Mouse (Mus musculus) midbrain, embryonic 12.5 days (tissue): Measurements from ENCODE around the gene Celf6. TPM values are rescaled to one million over a fixed set of nuclear protein-coding genes. Genes with fewer than 3 reads are reported as not detected.

Source experiments
- ATAC-seq: fragments of 200-750 bp; cut with Nextera tagmentation; 2 replicates; pipeline ENCODE4 v1.8.0; 2017; ENCODE audit warnings: low read depth, moderate TSS enrichment, moderate library complexity; ENCODE audit not compliant: low FRiP score
- H3K27ac ChIP-seq: fragments of 300-500 bp; sonication (generic); replicated peaks from 2 replicates; pipeline ENCODE4 v1.5.1; 2016; ENCODE audit warnings: mild to moderate bottlenecking
- H3K27me3 ChIP-seq: fragments of 300-500 bp; sonication (generic); 2 replicates; pipeline ENCODE4 v1.6.1; 2016; ENCODE audit warnings: mild to moderate bottlenecking
- H3K36me3 ChIP-seq: fragments of 300-500 bp; sonication (generic); 2 replicates; pipeline ENCODE4 v1.6.1; 2016
- H3K4me1 ChIP-seq: fragments of 300-500 bp; sonication (generic); 2 replicates; pipeline ENCODE4 v1.6.1; 2016
- H3K4me2 ChIP-seq: fragments of 300-500 bp; sonication (generic); replicated peaks from 2 replicates; pipeline ENCODE4 v1.6.1; 2016; ENCODE audit warnings: mild to moderate bottlenecking, moderate library complexity
- H3K4me3 ChIP-seq: fragments of 300-500 bp; sonication (generic); 2 replicates; pipeline ENCODE4 v1.5.1; 2016; ENCODE audit warnings: mild to moderate bottlenecking
- H3K9ac ChIP-seq: fragments of 300-500 bp; sonication (generic); replicated peaks from 2 replicates; pipeline ENCODE4 v1.6.1; 2016; ENCODE audit warnings: mild to moderate bottlenecking, moderate library complexity
- H3K9me3 ChIP-seq: fragments of 300-500 bp; sonication (generic); 2 replicates; pipeline ENCODE4 v1.6.1; 2016; ENCODE audit warnings: mild to moderate bottlenecking
- WGBS: fragments of 180-500 bp; shearing (Covaris S2); methylation state at CpG from one replicate; pipeline ENCODE4 v1.1.7; 2016; 5-methylcytosine and 5-hydroxymethylcytosine counted together
- polyA plus RNA-seq: library from polyadenylated mRNA; unstranded; fragments of >200 nt; fragmentation: Nextera tagmentation; extraction: Ambion mirVana; gene quantifications from 2 replicates; pipeline ENCODE4 v1.2.1, GENCODE M21; 2016

Gene Celf6
- polyA plus RNA-seq, result 22.0 and 22.1 TPM in 2 replicates

GRCm38 (mm10) chr9:59577844-59578504 lies at the start of gene Celf6:
Gene Celf6 (plus strand): TSS chr9:59577917.
- Histone ChIP-seq H3K27me3 (peaks cover 51% of the 10 kb centered on the region), H3K4me3 (peak within 1 kb of the TSS; percentile 54), H3K36me3 (no peaks in the 10 kb centered on the region), H3K9ac (peak within 1 kb of the TSS; percentile 59), H3K9me3 (no peaks in the 10 kb centered on the region), H3K4me2 (peak within 1 kb of the TSS; percentile 71), H3K4me1 (peaks cover 13% of the 10 kb centered on the region), H3K27ac (peak within 1 kb of the TSS; percentile 64)
- ATAC-seq, result peak; percentile 97
- under 1% methylated on average over 58 of the region's 61 CpGs for WGBS

DNA sequence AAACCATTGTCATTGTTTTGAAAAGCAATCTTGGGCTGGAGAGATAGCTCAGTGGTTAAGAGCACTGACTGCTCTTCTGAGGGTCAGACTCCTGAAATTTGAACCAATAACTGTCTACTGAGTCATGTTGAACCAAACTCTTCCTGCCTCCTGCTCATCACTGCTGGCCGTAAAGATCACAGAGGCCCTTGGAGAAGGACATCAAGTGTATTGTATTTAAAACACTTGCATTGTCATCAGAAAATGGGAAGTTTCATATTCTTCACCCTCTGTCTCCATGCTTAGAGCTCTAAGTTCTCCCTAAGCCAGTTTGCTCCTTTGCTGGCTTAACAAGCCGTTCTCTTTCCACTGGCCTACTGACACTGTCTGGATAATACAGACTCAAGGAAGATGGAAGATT lies 49.4 kb upstream of the Celf6 start:
- no peaks in the 10 kb centered on the region for H3K36me3 ChIP-seq
- no peak overlapping the region for H3K4me2 ChIP-seq
- ATAC-seq, result no peak
- H3K4me3 ChIP-seq, result no peak overlapping the region
- H3K4me1 ChIP-seq, result peaks cover 3% of the 10 kb centered on the region; the same call in 1 of the 2 replicates
- H3K9ac ChIP-seq, result no peak overlapping the region
- no peak overlapping the region for H3K27ac ChIP-seq
- H3K27me3 ChIP-seq, result no peaks in the 10 kb centered on the region
- 89% methylated on average over 2 of the region's 2 CpGs for WGBS
- H3K9me3 ChIP-seq, result no peaks in the 10 kb centered on the region

DNA sequence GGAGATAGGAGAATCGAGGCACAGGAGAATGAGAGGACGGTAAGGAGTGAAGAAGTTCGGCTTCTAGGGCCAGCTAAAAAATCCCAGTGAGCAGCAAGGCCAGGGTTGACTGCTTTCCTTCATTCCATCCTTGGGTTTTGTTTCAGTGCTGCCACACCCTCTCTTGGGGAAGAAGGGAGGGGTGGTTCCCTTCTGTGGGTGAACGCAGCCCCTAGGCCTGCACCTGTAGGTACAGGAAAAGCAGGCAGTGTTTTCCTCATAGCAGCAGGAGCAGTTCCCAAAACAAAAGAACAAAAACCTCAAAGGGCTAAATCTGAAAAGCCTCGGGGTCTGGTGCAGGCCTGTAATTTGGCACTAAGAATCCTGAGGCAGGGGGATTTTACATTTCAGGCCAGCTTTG lies 46.1 kb upstream of the Celf6 start:
- Histone ChIP-seq H3K9me3 (no peaks in the 10 kb centered on the region), H3K27me3 (no peaks in the 10 kb centered on the region), H3K9ac (no peak overlapping the region), H3K4me2 (no peak overlapping the region), H3K27ac (no peak overlapping the region), H3K36me3 (no peaks in the 10 kb centered on the region), H3K4me1 (peaks cover 3% of the 10 kb centered on the region; the same call in 1 of the 2 replicates), H3K4me3 (no peak overlapping the region)
- WGBS, result 16% methylated on average over 5 of the region's 5 CpGs
- no peak for ATAC-seq

GRCm38 (mm10) chr9:59533422-59533821 lies 44.3 kb upstream of the Celf6 start:
- Histone ChIP-seq H3K27me3 (peaks cover 8% of the 10 kb centered on the region), H3K4me1 (peaks cover 3% of the 10 kb centered on the region; the same call in 1 of the 2 replicates), H3K9ac (no peak overlapping the region), H3K4me2 (no peak overlapping the region), H3K9me3 (no peaks in the 10 kb centered on the region), H3K4me3 (no peak overlapping the region), H3K27ac (no peak overlapping the region), H3K36me3 (no peaks in the 10 kb centered on the region)
- ATAC-seq, result no peak
- 83% methylated on average over 2 of the region's 2 CpGs for WGBS

GRCm38 (mm10) chr9:59533889-59534288 lies 43.8 kb upstream of the Celf6 start:
- Histone ChIP-seq H3K9me3 (no peaks in the 10 kb centered on the region), H3K4me2 (no peak overlapping the region), H3K27ac (no peak overlapping the region), H3K9ac (no peak overlapping the region), H3K4me3 (no peak overlapping the region), H3K36me3 (no peaks in the 10 kb centered on the region), H3K27me3 (peaks cover 9% of the 10 kb centered on the region), H3K4me1 (peaks cover 3% of the 10 kb centered on the region; the same call in 1 of the 2 replicates)
- 79% methylated on average over 4 of the region's 4 CpGs for WGBS
- ATAC-seq, result no peak

DNA sequence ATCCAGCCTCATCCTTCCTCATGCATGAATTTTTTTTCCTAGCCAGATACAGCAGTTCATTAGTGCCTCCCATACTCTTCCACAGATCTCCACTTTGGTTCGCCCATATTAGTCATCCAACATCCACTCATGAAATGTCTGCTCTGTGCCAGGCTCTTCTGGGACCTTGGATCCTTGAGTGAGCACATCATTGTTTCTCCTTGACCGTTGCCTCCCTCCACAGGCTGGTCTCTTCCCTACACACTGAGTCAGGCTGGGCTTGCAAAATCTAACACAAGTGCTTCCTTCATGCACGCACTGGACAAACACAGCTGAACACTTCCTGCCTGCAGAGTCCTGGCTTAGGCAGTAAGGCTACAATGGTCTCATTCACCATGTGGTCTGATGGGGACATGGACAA lies 40.1 kb upstream of the Celf6 start:
- no peaks in the 10 kb centered on the region for H3K36me3 ChIP-seq
- no peak overlapping the region for H3K4me3 ChIP-seq
- H3K27me3 ChIP-seq, result peaks cover 14% of the 10 kb centered on the region
- no peak for ATAC-seq
- no peak overlapping the region for H3K9ac ChIP-seq
- peaks cover 27% of the 10 kb centered on the region for H3K4me1 ChIP-seq
- H3K9me3 ChIP-seq, result no peaks in the 10 kb centered on the region
- no peak overlapping the region for H3K27ac ChIP-seq
- 89% methylated on average over 3 of the region's 3 CpGs for WGBS
- H3K4me2 ChIP-seq, result no peak overlapping the region

- WGBS, result 5% methylated on average over 55 of the region's 55 CpGs
- peak; percentile 93 for ATAC-seq
- Histone ChIP-seq H3K4me1 (peaks cover 31% of the 10 kb centered on the region), H3K27me3 (peaks cover 14% of the 10 kb centered on the region), H3K4me2 (peak within 1 kb of the TSS; percentile 69), H3K9ac (peak within 1 kb of the TSS; percentile 70), H3K36me3 (no peaks in the 10 kb centered on the region), H3K4me3 (peak within 1 kb of the TSS; percentile 57), H3K27ac (no peak within 1 kb of the TSS), H3K9me3 (no peaks in the 10 kb centered on the region)
Observed at GRCm38 (mm10) chr9:59539441-59540137, 38.1 kb upstream of the Celf6 start, which contains the start of the genes Hexa and Tmem202. Gene Hexa (plus strand): TSS chr9:59539540. Gene Tmem202 (minus strand): TSS chr9:59539847.

DNA sequence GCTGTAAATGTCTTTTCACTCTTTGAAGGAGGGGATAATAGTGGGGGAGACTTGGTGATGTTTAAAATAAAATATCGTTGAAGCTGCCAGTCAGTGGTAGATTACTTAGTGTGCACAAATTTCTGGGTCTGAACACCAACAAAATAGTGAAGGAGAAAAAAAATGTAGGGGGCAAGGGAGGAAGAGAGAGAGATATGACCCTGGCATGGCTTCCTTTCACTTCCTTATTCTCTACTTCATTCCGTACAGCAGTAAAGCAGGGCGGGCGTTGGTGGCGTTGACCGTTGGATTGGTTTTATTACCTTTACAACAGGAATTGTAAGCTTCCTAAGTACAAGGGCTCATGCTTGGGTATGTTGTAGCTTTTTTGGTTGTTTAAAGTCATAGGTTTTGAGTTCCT lies 36.1 kb upstream of the Celf6 start:
- H3K4me1 ChIP-seq, result peaks cover 31% of the 10 kb centered on the region
- peaks cover 14% of the 10 kb centered on the region for H3K27me3 ChIP-seq
- H3K4me3 ChIP-seq, result no peak overlapping the region
- 95% methylated on average over 6 of the region's 6 CpGs for WGBS
- H3K9ac ChIP-seq, result no peak overlapping the region
- no peaks in the 10 kb centered on the region for H3K36me3 ChIP-seq
- ATAC-seq, result no peak
- no peaks in the 10 kb centered on the region for H3K9me3 ChIP-seq
- no peak overlapping the region for H3K4me2 ChIP-seq
- H3K27ac ChIP-seq, result no peak overlapping the region

DNA sequence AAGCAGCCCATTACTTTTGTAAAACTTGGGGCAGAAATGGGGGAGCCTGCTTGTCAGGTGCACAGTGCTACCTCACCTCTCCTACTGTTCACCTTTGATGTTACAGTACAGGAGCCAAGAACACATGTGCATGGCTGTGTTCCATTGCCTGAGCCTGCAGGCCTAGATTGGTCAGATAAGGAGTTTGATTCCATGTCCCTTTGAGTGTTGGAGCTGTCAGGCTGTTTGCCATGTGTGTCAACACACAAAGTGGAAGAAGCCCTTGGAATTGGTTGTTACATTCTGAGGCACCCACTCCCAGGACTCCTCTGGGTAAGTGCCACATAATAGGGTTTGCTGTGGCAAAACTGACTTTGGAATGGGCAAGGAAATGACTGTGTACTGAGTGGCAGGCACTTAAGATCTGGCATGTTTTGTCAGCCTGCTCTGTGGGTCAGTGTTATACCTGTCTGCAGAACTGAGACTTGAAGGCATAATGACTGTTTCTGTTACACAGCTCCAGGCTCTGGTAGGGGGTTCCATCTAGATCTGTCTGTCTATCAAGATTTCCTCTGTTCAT lies 34.9 kb upstream of the Celf6 start:
- Histone ChIP-seq H3K9ac (no peak overlapping the region), H3K27me3 (peaks cover 12% of the 10 kb centered on the region), H3K4me1 (peaks cover 31% of the 10 kb centered on the region), H3K4me2 (no peak overlapping the region), H3K27ac (no peak overlapping the region), H3K4me3 (no peak overlapping the region), H3K36me3 (no peaks in the 10 kb centered on the region), H3K9me3 (no peaks in the 10 kb centered on the region)
- no peak for ATAC-seq

- Histone ChIP-seq H3K9me3 (no peaks in the 10 kb centered on the region), H3K4me1 (peaks cover 26% of the 10 kb centered on the region), H3K27ac (no peak overlapping the region), H3K4me3 (no peak overlapping the region), H3K27me3 (0 out of 2 replicates have a peak, but pooled peaks cover 5% of the 10 kb centered on the region), H3K4me2 (no peak overlapping the region), H3K9ac (no peak overlapping the region), H3K36me3 (no peaks in the 10 kb centered on the region)
- no peak for ATAC-seq
- WGBS, result 88% methylated on average over 5 of the region's 5 CpGs
Observed at GRCm38 (mm10) chr9:59544739-59545138, 33.0 kb upstream of the Celf6 start.

DNA sequence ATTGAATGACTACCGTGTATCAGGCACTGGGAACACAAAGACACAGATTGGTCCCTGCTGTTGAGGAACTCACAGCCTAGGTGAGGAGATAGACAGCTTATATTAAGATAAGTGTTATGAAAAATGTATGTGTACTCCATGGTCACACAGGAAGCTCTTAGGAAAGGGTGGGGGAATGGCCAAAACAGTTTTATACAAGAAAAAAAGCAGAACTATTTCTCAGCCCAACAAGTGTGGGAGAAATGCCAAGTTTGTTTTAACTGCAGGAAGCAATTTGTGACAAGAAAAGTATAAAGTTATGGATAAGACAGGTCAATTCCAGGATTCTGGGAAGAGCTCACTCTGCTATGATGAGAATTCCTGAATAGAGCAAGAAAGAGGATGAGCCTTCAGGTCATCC lies 29.8 kb upstream of the Celf6 start:
- Histone ChIP-seq H3K36me3 (no peaks in the 10 kb centered on the region), H3K4me2 (no peak overlapping the region), H3K4me1 (peaks cover 2% of the 10 kb centered on the region; the same call in 1 of the 2 replicates), H3K27me3 (no peaks in the 10 kb centered on the region), H3K9me3 (no peaks in the 10 kb centered on the region), H3K27ac (no peak overlapping the region), H3K9ac (no peak overlapping the region), H3K4me3 (no peak overlapping the region)
- ATAC-seq, result no peak
- 97% methylated on average over 1 of the region's 1 CpGs for WGBS

GRCm38 (mm10) chr9:59548961-59549487 lies 28.7 kb upstream of the Celf6 start:
- H3K9ac ChIP-seq, result no peak overlapping the region
- no peaks in the 10 kb centered on the region for H3K9me3 ChIP-seq
- H3K4me2 ChIP-seq, result no peak overlapping the region
- no peak for ATAC-seq
- no peak overlapping the region for H3K27ac ChIP-seq
- no peak overlapping the region for H3K4me3 ChIP-seq
- 50% methylated on average over 2 of the region's 2 CpGs for WGBS
- H3K4me1 ChIP-seq, result no peaks in the 10 kb centered on the region
- H3K27me3 ChIP-seq, result no peaks in the 10 kb centered on the region
- H3K36me3 ChIP-seq, result no peaks in the 10 kb centered on the region
